Mouse (Mus musculus): Measurements from ENCODE around the gene Serbp1.

DNA sequence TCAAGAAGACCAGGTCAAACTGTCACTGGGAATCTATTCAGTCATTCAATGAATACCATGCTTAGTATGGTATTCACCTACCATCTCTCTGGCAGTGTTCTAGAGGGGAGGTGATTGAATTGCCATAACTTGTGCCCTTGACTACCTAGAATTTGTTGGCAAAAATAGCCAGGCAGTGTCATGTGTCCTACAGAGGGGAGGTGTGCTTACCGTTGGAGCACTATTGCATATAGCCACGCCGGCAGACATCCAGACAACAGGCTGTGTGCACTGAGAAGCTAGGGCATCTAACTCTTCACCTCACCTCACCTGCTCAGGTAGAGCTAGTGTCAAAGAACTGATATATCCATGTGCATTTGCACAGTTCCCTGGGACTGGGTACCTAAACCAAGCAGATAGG, 63.3 kb downstream of the Serbp1 start:
- no peak for TF ChIP-seq CTCF (IDR thresholded peaks at IDR 0.05; ENCODE audit: low read depth)
- no peak for TF ChIP-seq EP300 (optimal IDR thresholded peaks at IDR 0.05)
